ENCODE assay signal across 9 mouse cellular contexts in the genomic region with DNA sequence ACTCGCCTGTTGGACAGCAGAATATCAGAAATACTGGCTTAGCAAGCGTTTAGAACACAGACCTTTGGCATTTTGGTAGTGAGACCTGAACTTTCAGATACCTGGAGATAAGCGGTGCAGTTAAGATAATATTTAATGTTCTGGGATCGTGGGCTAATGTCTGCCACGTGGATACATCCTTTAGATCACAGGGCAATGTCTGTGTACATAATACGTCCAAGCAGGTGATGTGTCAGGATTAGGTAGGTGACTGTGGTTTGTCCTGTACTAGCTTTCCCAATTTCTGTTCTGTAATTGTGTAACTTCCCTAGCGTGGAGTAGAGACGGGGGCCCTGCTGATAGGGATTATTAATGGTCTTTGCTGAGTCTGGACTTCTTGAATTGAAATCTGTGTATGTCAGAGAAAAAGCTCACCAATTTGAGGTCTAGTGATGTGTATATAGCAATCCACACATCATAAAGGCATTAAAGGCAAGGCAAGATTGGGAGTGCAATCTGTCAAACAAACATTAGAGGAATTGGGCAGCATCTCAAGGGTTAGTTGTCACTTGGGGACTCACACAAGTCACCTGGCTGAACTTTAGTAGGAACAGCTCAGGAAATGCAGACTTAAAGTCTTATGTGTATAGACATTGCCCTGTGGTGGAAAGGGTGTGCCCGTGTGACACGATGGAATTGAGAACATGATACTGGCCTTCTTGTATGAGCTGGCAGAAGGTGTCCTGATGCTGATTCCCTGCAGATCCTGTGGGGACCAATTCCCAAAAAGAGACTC. TPM values are rescaled to one million over a fixed set of nuclear protein-coding genes. Genes with fewer than 3 reads are reported as not detected.
DNase-seq lines count a peak whose midpoint lies in the region; ATAC-seq and TF ChIP-seq lines count a peak whose summit lies in the region.
"Had no signal": no experiment of that assay in that cellular context is flagged by ENCODE, and none has a peak within 500 bp of the region (broad histone marks: within the 10 kb centered on the region; RNA-seq: fewer than 3 reads in every experiment).

No protein-coding gene starts in this region.

- peak overlapping the region; percentile 81 for H3K9ac ChIP-seq in heart, embryonic 14.5 days (ENCODE audit: low read length)
- peak overlapping the region; percentile 95 for H3K9ac ChIP-seq in hindbrain, embryonic 16.5 days (ENCODE audit: low read depth, low read length)
- peak overlapping the region; percentile 85 for H3K9ac ChIP-seq in midbrain, embryonic 13.5 days (replicated peaks)

- peak overlapping the region; percentile 88 for H3K4me2 ChIP-seq in heart, embryonic 14.5 days (ENCODE audit: low read length)
- H3K4me2 ChIP-seq in hindbrain, embryonic 16.5 days (ENCODE audit: low read length) = peak overlapping the region; percentile 84
- H3K4me2 ChIP-seq in midbrain, embryonic 13.5 days (replicated peaks) = peak overlapping the region; percentile 81

- no peaks in the 10 kb centered on the region for H3K36me3 ChIP-seq in heart, embryonic 14.5 days (ENCODE audit: control insufficient read depth, insufficient read depth, low read length)
- H3K36me3 ChIP-seq in hindbrain, embryonic 16.5 days (ENCODE audit: control insufficient read depth, insufficient read depth, low read length) = no peaks in the 10 kb centered on the region
- peaks cover 11% of the 10 kb centered on the region; the same call in 1 of the 2 replicates for H3K36me3 ChIP-seq in midbrain, embryonic 13.5 days

- WGBS in heart, embryonic 14.5 days = 42% methylated on average over 10 of the region's 10 CpGs
- WGBS in bone marrow, adult 2 months = 33% methylated on average over 10 of the region's 10 CpGs
- 45% methylated on average over 10 of the region's 10 CpGs for WGBS in hindbrain, embryonic 16.5 days
- WGBS in midbrain, embryonic 13.5 days = 47% methylated on average over 10 of the region's 10 CpGs

- peaks cover 0 to 12% of the 10 kb centered on the region in 2 experiments; a peak in 2 of 4 replicates for H3K4me1 ChIP-seq in heart, embryonic 14.5 days (ENCODE audit: control insufficient read depth in 2 of 2, insufficient read depth in 2 of 2, low read length in 2 of 2)
- peaks cover 4% of the 10 kb centered on the region for H3K4me1 ChIP-seq in bone marrow, adult 2 months (ENCODE audit: control insufficient read depth, insufficient read depth, low read length)
- H3K4me1 ChIP-seq in hindbrain, embryonic 16.5 days (ENCODE audit: control insufficient read depth, insufficient read depth, low read depth, low read length) = peaks cover 15% of the 10 kb centered on the region
- peaks cover 26% of the 10 kb centered on the region for H3K4me1 ChIP-seq in midbrain, embryonic 13.5 days (replicated peaks)

- no peak for ATAC-seq in heart, embryonic 14.5 days (ENCODE audit: insufficient number of reproducible peaks, insufficient read depth, low FRiP score, low read depth)
- ATAC-seq in hindbrain, embryonic 16.5 days = no peak
- no peak for ATAC-seq in midbrain, embryonic 13.5 days

- H3K4me3 ChIP-seq in heart, embryonic 14.5 days (ENCODE audit: control insufficient read depth in 1 of 2, insufficient read depth in 1 of 2, low read depth in 1 of 2, low read length in 2 of 2) = peak overlapping the region in 1 of 2 experiments; percentile 59; a peak in 3 of 4 replicates
- H3K4me3 ChIP-seq in bone marrow, adult 2 months (replicated peaks; ENCODE audit: control insufficient read depth, low read depth, low read length) = peak overlapping the region; percentile 25
- peak overlapping the region; percentile 95 for H3K4me3 ChIP-seq in hindbrain, embryonic 16.5 days (ENCODE audit: low read length)
- H3K4me3 ChIP-seq in midbrain, embryonic 13.5 days (replicated peaks) = peak overlapping the region; percentile 85

- DNase-seq in heart, adult 8-10 months (ENCODE audit: low spot score) = no peak
- DNase-seq in thymus, adult 18-20 months = no peak
- no peak for DNase-seq in frontal cortex, adult 2 months (ENCODE audit: extremely low spot score in 1 of 2, low spot score in 1 of 2)
- DNase-seq in lung, postnatal 25 days (ENCODE audit: low spot score) = no peak
- DNase-seq: cerebellum, adult 8-10 months had no signal

- TF ChIP-seq POLR2A in bone marrow, adult 2 months (IDR thresholded peaks at IDR 0.05; ENCODE audit: borderline replicate concordance, control insufficient read depth, low read depth, low read length) = no peak

- TF ChIP-seq CTCF in bone marrow, adult 2 months (IDR thresholded peaks at IDR 0.05; ENCODE audit: control insufficient read depth, insufficient read depth, low read length) = no peak

- H3K9me3 ChIP-seq in heart, embryonic 14.5 days (ENCODE audit: control insufficient read depth, low read length) = no peaks in the 10 kb centered on the region
- H3K9me3 ChIP-seq in hindbrain, embryonic 16.5 days (ENCODE audit: control insufficient read depth, low read length) = no peaks in the 10 kb centered on the region
- H3K9me3 ChIP-seq in midbrain, embryonic 13.5 days = no peaks in the 10 kb centered on the region

- H3K27me3 ChIP-seq in heart, embryonic 14.5 days (ENCODE audit: control insufficient read depth, insufficient read depth, low read length) = no peaks in the 10 kb centered on the region
- H3K27me3 ChIP-seq in hindbrain, embryonic 16.5 days (replicated peaks; ENCODE audit: control insufficient read depth, insufficient read depth, low read length) = no peaks in the 10 kb centered on the region
- no peaks in the 10 kb centered on the region for H3K27me3 ChIP-seq in midbrain, embryonic 13.5 days

- H3K27ac ChIP-seq in heart, embryonic 14.5 days (replicated peaks in 1 of 2; ENCODE audit: control insufficient read depth in 1 of 2, insufficient read depth in 1 of 2, low read depth in 2 of 2, low read length in 2 of 2) = no peak overlapping the region
- H3K27ac ChIP-seq in bone marrow, adult 2 months (ENCODE audit: control insufficient read depth, insufficient read depth, low read depth, low read length, poor library complexity) = no peak overlapping the region
- H3K27ac ChIP-seq in hindbrain, embryonic 16.5 days (ENCODE audit: low read depth, low read length) = no peak overlapping the region
- no peak overlapping the region for H3K27ac ChIP-seq in midbrain, embryonic 13.5 days

RNA-seq across cellular contexts. Expression of gene 1810055G02Rik, which starts 1.1 kb away (rescaled TPM):
- polyA plus RNA-seq in heart, embryonic 14.5 days (2014; fragmentation: Nextera tagmentation; extraction: Ambion mirVana) = 18.0 and 18.2 TPM in 2 replicates
- 1 to 10 TPM; 5.5 to 8.2 (median 6.5) TPM for total RNA-seq in heart, adult 8-10 months (2022)
- 1.8 and 6.0 TPM in 2 replicates for polyA plus RNA-seq in bone marrow, adult 2 months (2011; ENCODE audit: insufficient read depth, insufficient read length, low replicate concordance, missing spikeins)
- 42.1 and 44.8 TPM in 2 replicates for polyA plus RNA-seq in hindbrain, embryonic 16.5 days (2015; fragmentation: Nextera tagmentation; extraction: Ambion mirVana)
- 27.9 and 30.1 TPM in 2 replicates for polyA plus RNA-seq in midbrain, embryonic 13.5 days (2015; fragmentation: Nextera tagmentation; extraction: Ambion mirVana)
- polyA plus RNA-seq in frontal cortex, adult 2 months (2012; rRNA removed) = 32.8 and 37.2 TPM in 2 replicates

RNA-seq across cellular contexts. Expression of gene Lrp5, which starts 22.8 kb away (rescaled TPM):
- 4.1 and 5.0 TPM in 2 replicates for polyA plus RNA-seq in heart, embryonic 14.5 days (2014; fragmentation: Nextera tagmentation; extraction: Ambion mirVana)
- 10 to 100 TPM; 48.9 to 52.9 (median 50.7) TPM for total RNA-seq in heart, adult 8-10 months (2022)
- 4.5 and 5.8 TPM in 2 replicates for polyA plus RNA-seq in bone marrow, adult 2 months (2011; ENCODE audit: insufficient read depth, insufficient read length, low replicate concordance, missing spikeins)
- 1.3 and 1.5 TPM in 2 replicates for polyA plus RNA-seq in hindbrain, embryonic 16.5 days (2015; fragmentation: Nextera tagmentation; extraction: Ambion mirVana)
- polyA plus RNA-seq in midbrain, embryonic 13.5 days (2015; fragmentation: Nextera tagmentation; extraction: Ambion mirVana) = 1.5 and 1.7 TPM in 2 replicates
- polyA plus RNA-seq in frontal cortex, adult 2 months (2012; rRNA removed) = 4.9 and 5.2 TPM in 2 replicates

RNA-seq across cellular contexts. Expression of gene Kmt5b, which starts 58.0 kb away (rescaled TPM):
- 25.6 and 27.3 TPM in 2 replicates for polyA plus RNA-seq in heart, embryonic 14.5 days (2014; fragmentation: Nextera tagmentation; extraction: Ambion mirVana)
- total RNA-seq in heart, adult 8-10 months (2022) = 10 to 100 TPM; 23.7 to 29.4 (median 28.2) TPM
- polyA plus RNA-seq in bone marrow, adult 2 months (2011; ENCODE audit: insufficient read depth, insufficient read length, low replicate concordance, missing spikeins) = 24.3 and 43.2 TPM in 2 replicates
- polyA plus RNA-seq in hindbrain, embryonic 16.5 days (2015; fragmentation: Nextera tagmentation; extraction: Ambion mirVana) = 32.4 and 41.3 TPM in 2 replicates
- 56.7 and 61.6 TPM in 2 replicates for polyA plus RNA-seq in midbrain, embryonic 13.5 days (2015; fragmentation: Nextera tagmentation; extraction: Ambion mirVana)
- polyA plus RNA-seq in frontal cortex, adult 2 months (2012; rRNA removed) = 36.3 and 37.2 TPM in 2 replicates
